Mouse (Mus musculus): Measurements from ENCODE around the gene Olfr1047.
"Not testable (repeated sequence)": the region's sequence is repeated elsewhere in the genome, so short reads cannot be mapped to it uniquely, and the experiment has no call there.

The Olfr1047 gene

GRCm38 (mm10) chr2:86231301-86231700, at the start of gene Olfr1047:
Gene Olfr1047 (minus strand): TSS chr2:86231401.
- in situ Hi-C loops (cut with MboI, MseI) = no loop called here

- in situ Hi-C loops (cut with MboI, MseI) = not testable (repeated sequence)
These were observed 47.8 kb upstream of the Olfr1047 start, which contains the start of gene Olfr1051 for GRCm38 (mm10) chr2:86278988-86279387. Gene Olfr1051 (minus strand): TSS chr2:86279088.

- in situ Hi-C loops (cut with MboI, MseI) = not testable (repeated sequence)
These were observed 27.0 kb upstream of the Olfr1047 start, which contains the start of gene Olfr1049 for GRCm38 (mm10) chr2:86258228-86258627. Gene Olfr1049 (minus strand): TSS chr2:86258328.

- in situ Hi-C loops (cut with MboI, MseI) = no loop called here
These were observed 9.0 kb upstream of the Olfr1047 start, which contains the start of gene Olfr1048 for GRCm38 (mm10) chr2:86240189-86240588. Gene Olfr1048 (minus strand): TSS chr2:86240289.

GRCm38 (mm10) chr2:86219214-86219613, 12.0 kb downstream of the Olfr1047 start, which contains the start of gene Olfr1046:
Gene Olfr1046 (minus strand): TSS chr2:86219314.
- in situ Hi-C loops (cut with MboI, MseI) = no loop called here

GRCm38 (mm10) chr2:86202909-86203308, 28.3 kb downstream of the Olfr1047 start, which contains the start of gene Olfr1045:
Gene Olfr1045 (minus strand): TSS chr2:86203009.
- in situ Hi-C loops (cut with MboI, MseI) = no loop called here

GRCm38 (mm10) chr2:86195863-86196262, 35.3 kb downstream of the Olfr1047 start:
- in situ Hi-C loops (cut with MboI, MseI) = no loop called here

GRCm38 (mm10) chr2:86185583-86185982, 45.6 kb downstream of the Olfr1047 start, which contains the start of gene Olfr52:
Gene Olfr52 (minus strand): TSS chr2:86185683.
- in situ Hi-C loops (cut with MboI, MseI) = no loop called here

- in situ Hi-C loops (cut with MboI, MseI) = no loop called here
These were observed 51.3 kb downstream of the Olfr1047 start for GRCm38 (mm10) chr2:86179950-86180349.

- in situ Hi-C loops (cut with MboI, MseI) = no loop called here
These were observed 53.5 kb downstream of the Olfr1047 start, which contains the start of gene Olfr1044 for GRCm38 (mm10) chr2:86177720-86178119. Gene Olfr1044 (minus strand): TSS chr2:86177820.
